Mouse (Mus musculus): Measurements from ENCODE around the gene Gpr150.

Gpr150 gene

DNA sequence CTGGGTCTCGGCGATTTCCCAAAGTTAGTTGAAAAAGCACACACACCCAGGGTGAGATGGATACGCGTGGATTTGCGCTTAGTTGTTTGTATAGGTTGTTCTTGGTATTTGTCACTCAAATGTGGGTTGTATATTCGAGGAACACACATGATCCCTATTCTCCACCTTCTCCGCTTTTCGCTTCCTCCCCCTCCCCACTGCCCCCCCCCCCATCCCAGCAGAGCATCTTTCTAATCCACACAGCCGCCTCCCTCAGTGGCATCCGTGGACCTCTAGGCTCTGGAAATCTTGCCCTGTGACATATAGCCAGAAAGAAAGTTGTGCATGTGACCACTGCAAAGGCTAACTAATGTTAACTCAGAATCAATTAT, at the start of gene Gpr150:
Gene Gpr150 (minus strand): TSS at position 101 of the 371 bp plus-strand sequence.
- in situ Hi-C loops (cut with MboI, MseI) = no loop called here

GRCm38 (mm10) chr13:76101989-76102388, 45.2 kb upstream of the Gpr150 start:
- in situ Hi-C loops (cut with MboI, MseI) = no loop called here

GRCm38 (mm10) chr13:76098493-76099303, 41.9 kb upstream of the Gpr150 start, which contains the start of the genes Arsk and Ttc37:
Arsk (minus strand) TSS chr13:76098660.
Ttc37 (plus strand) TSS chr13:76098734.
- in situ Hi-C loops (cut with MboI, MseI) = no loop called here

DNA sequence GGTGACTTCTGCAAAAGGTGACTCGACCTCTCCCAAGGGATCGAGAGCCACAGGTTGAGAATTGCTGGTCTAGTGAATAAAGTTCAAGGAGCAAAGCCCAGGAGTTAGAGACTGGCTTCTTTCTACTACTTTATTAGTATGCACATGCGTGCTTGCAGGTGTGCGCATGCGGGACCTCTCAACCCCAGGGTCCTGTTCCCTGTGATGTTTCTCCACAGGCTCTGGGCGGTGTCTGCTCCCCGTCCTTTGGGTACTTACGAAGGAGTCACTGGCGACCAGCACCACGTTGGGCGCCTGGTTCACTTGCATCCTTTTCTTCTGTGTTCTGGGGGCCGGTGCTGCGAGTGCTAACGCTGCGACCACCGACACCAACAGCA, 41.3 kb upstream of the Gpr150 start:
- in situ Hi-C loops (cut with MboI, MseI) = no loop called here

- in situ Hi-C loops (cut with MboI, MseI) = no loop called here
Measured at GRCm38 (mm10) chr13:76074323-76074722, 17.5 kb upstream of the Gpr150 start.

DNA sequence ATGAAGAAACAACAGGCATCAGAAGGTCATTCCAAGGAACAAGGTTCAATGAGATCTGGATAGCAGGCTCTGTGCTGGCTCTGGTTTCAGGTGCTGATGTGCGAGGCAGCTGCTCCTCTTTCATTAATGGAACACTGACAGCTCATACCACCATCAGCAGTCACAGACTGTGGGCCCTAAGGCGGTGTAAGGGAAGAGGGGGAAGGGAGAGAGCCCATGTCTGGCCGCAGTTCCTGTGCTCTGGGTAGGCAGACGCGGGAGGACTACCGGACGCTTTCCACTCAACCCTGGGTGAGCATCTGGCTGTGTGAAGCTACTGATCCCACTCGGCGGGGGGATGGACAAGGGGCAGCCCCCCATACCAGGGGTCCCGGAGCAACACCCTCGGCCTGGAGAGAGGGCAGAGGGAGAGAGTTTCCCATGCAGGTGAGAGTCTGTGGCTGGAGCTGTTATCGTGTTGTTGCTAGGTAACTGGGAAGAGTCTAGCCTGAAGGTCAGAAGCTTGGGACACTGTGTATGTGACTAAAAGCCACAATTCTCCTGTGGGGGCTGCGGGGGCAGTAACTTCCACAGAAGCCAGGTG, 7.7 kb upstream of the Gpr150 start:
- in situ Hi-C loops (cut with MboI, MseI) = no loop called here

DNA sequence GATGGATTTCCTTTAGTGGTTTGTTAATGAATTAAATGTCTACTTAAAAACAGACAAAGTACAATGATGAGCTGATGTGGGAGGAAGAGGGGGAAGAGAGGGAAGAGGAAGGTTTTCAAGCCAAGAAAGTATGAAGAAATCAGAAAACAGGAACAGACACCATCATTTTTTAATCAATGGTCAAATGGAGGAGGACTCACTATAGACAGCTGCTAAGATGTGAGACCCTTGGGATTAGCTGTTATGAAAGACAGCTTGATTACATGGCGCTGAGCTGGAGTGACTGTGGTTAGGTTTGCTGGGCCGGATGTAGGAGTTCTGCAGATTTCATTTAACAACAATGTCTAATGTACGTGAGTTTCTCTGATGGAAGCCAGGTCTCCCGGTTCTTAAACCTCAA, 6.8 kb upstream of the Gpr150 start:
- in situ Hi-C loops (cut with MboI, MseI) = no loop called here

DNA sequence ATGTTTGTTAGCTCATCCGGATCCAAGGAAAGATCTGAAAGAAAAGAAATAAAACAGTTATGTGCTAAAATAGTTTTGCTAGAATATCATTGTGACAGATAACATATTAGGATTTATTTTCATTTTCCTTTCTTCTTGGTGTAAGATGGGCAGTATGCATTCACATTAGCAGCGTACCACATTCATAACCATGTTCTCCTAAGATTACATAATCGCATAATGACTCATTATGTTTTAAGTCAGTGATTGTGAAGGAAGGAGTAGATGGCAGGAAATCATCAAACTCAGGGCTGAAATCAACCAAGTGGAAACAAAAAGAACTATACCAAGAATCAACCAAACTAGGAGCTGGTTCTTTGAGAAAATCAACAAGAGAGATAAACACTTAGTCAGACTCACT, 5.8 kb upstream of the Gpr150 start:
- in situ Hi-C loops (cut with MboI, MseI) = no loop called here

- in situ Hi-C loops (cut with MboI, MseI) = no loop called here
Measured at GRCm38 (mm10) chr13:76062126-76062525, 5.3 kb upstream of the Gpr150 start.

GRCm38 (mm10) chr13:76059591-76059990, 2.8 kb upstream of the Gpr150 start:
- in situ Hi-C loops (cut with MboI, MseI) = no loop called here

GRCm38 (mm10) chr13:76057267-76058069, 672 bp upstream of the Gpr150 start:
- in situ Hi-C loops (cut with MboI, MseI) = no loop called here

DNA sequence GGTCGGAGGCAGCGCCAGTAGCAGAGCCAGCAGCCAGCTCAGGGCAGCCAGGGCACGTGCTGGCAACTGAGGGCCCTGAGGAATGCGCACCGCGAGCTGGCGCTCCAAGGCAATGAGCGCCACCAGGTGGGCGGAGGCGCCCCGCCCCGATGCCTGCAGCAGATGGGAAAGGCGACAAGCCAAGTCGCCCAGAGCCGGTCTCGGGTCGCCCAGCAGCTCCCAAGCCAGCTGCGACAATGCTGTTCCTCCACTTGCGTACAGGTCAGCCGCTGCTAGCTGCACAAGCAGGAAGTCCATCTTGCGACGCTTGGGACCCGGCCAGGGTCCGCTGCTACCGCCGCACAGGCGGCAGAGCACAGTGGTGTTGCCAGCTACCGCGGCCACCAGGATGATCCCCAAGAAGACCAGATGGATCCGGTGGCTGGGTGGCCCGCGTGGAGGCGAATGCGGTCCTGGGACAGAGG, 503 bp downstream of the Gpr150 start:
- in situ Hi-C loops (cut with MboI, MseI) = no loop called here

- in situ Hi-C loops (cut with MboI, MseI) = no loop called here
Measured at GRCm38 (mm10) chr13:76055391-76056232, 1.2 kb downstream of the Gpr150 start.

GRCm38 (mm10) chr13:76044971-76045370, 11.8 kb downstream of the Gpr150 start:
- in situ Hi-C loops (cut with MboI, MseI) = no loop called here

GRCm38 (mm10) chr13:76042455-76042854, 14.3 kb downstream of the Gpr150 start:
- in situ Hi-C loops (cut with MboI, MseI) = no loop called here

- in situ Hi-C loops (cut with MboI, MseI) = no loop called here
Measured at GRCm38 (mm10) chr13:76024588-76024987, 32.2 kb downstream of the Gpr150 start.

DNA sequence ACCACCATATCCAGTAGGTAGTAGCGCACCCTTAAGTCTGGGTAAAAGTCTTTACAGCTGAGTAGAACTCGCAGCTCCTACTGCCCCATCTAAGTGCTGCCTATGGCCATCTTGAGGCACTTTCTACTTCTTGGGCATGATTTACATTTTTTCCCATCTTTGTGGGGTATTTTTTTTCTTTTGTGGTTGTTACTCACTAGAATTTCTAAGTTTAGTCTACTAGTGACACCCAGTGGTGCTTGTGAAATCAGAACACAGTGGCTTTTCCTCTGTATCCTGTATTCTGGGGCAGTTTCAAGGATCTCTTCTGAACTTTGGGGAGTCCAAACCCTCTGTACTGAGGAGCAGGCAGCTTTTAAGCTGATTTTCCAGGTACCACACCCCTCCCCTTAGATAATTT, 35.0 kb downstream of the Gpr150 start:
- in situ Hi-C loops (cut with MboI, MseI) = no loop called here

DNA sequence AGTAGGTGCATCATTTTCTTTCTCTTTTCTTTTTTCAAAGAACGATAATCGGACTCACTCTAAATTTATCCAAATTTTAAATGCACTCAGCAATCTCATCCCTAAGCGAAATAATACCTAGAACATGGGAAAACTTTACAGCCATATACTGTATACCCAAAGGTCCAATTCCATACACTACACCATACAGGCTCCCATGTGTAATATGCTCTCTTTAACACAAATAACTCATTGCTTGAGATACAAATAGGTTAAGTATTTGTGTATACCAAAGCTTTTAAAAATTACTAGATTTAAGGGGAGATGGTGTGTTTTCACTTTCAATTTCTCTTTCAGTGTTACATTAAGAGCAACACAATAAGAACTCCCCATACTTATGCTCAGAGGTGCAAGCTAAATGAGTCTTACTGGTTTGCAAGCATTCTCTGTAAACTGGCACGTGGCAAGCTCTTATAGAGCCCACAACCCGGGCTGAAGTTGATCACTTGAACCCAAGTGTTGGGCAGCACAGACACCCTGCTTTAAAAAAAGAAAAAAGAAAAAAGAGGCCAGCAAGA, 37.9 kb downstream of the Gpr150 start:
- in situ Hi-C loops (cut with MboI, MseI) = no loop called here

GRCm38 (mm10) chr13:76017974-76018843, 38.6 kb downstream of the Gpr150 start, which contains the start of gene Rfesd:
Rfesd (minus strand) TSS chr13:76018719.
- in situ Hi-C loops (cut with MboI, MseI) = no loop called here

DNA sequence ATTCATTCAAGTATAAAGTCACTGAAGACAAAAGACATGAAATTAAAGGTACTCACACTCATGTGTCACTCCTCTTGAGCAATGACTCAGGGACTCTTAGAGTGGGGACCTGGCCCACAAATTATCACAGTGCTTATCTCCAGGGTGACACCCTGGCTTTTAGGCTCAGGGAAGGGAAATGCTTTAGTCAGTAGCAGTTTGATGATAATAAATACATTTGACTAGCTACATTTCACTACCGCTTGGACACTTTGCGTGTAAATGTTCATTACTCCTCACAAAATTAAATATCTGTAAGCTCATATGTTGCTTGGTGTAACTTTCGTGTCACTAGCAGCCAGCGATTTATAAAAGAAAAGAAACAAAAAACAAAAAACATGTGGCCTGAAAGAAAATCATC, 39.3 kb downstream of the Gpr150 start:
- in situ Hi-C loops (cut with MboI, MseI) = no loop called here
